Mouse (Mus musculus) right cerebral cortex, adult 18-20 months (tissue): ENCODE results near the gene Psmd1.
A peak's percentile ranks its signal among the peaks of the same experiment; 100 is the strongest.
"Not testable (repeated sequence)": the region's sequence is repeated elsewhere in the genome, so short reads cannot be mapped to it uniquely, and the experiment has no call there.

ENCODE experiments used
- DNase-seq: peaks from one replicate; pipeline ENCODE4 v3.0.0; 2022; ENCODE audit warnings: mixed read lengths

The Psmd1 gene

DNA sequence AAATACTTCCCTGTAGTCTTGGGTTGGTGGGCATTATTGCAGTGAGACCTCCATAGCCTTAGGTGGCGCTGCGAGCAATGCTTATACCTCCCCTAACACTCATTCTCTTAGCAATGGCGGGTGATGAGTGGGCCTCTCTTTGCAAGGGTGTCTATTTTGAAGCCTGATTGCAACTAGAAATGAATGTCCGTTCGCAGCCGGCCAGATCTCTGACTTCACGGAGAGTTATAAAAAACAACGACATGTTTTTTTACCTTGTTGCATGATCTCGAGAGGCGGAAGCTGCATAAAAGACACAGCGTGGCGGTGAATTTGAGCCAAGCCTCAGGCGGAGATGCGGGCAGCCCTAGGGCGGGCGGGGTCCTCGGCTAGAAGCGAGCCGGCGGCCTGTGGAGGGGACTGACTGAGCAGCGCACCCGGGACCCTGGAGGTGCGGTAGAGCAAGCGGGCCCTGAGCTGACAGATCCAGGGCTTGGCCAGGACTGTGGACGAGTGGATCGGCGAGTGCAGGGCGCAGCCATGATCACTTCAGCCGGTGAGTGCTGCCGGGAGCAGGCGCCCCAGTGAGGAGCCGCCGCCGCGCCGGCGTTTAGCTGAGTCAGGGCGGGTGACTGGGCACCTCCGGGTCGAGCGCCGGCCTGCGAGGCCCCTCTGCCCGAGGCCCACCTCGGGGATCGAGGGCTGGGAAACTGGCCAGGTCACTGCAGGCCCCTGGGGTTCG is at the start of gene Psmd1:
Psmd1 (plus strand) TSS at position 117 of the 721 bp plus-strand sequence.
- DNase-seq: peak; percentile 87

DNA sequence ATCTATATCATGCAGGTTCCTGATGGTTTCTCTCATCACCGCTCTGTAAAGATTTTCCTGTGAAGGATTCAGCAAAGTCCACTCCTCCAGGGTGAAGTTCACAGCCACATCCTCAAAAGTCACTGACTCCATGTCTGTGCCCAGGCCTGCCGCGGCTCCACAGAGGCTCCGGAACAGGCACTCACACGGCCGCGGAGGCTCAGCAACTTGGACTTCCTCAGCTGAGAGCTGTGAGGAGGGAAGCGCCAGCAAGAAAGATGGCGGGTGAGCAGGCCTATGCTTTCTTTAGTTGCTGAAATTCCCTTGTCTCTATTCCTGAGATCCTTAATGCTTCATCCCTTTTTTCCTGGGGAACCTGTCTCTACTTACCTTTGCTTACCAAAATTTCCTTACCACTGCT is 48.4 kb upstream of the Psmd1 start:
- DNase-seq: not testable (repeated sequence)

DNA sequence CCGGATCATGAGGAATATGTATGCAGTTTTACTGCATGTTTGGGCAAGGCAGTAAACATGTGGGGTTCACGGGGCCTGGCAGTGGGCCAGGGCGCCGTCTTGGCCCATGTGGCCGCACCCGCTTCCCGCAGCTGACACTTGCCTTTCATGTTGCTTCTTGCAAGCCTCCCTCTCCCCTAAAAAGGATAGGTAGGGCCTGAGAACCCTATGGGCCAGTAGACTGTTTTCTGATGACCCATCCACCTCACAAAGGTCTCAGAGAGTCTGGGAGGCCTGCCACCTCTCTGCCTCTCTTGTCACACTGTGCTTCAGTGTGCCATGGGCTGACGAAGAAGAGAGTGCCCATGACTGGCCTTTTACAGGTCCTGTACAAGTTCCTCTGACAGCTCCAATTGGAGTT is 47.7 kb upstream of the Psmd1 start, which contains the start of gene Spata3:
Spata3 (plus strand) TSS at position 301 of the 400 bp plus-strand sequence.
- DNase-seq: no peak

DNA sequence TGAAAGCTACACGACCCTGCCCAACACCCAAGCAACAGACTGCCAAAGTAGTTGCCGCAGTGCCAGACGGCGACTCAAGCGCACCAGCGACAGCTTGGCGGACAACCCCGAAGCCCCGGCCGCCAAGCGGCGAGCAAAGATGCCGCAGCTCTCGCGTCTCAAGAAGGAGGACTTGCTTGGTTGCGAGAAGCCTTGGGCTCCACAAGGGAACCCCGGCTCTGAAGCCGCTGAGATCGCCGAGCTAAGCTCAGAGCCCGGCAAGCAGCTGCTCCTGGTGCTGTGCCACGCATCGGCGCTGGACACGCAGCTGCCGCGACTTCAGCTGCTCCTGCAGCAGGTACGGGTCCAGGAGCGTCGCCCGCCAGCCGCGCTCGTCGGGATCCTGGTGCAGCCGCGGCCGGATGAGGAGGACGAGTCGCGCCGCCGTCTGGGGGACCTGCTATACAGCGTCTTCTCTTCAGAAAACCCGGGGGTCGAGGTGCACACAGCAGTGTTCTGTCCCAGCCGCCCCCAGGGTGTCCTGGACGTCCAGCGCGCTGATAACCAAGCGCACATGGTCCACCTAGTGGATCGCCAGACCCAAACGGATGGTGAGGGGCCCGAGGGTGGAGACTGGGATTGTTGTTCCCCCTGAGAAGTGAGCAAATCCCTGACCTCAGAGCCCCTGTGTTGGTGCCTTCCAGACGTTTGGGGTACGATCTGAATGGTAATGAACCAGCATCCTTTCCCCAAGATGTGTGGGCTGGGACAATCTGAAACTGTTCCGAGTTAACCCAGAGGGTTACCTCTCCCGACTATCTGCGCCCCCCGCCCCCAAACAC is 45.7 kb upstream of the Psmd1 start:
- DNase-seq: peak; percentile 72

DNA sequence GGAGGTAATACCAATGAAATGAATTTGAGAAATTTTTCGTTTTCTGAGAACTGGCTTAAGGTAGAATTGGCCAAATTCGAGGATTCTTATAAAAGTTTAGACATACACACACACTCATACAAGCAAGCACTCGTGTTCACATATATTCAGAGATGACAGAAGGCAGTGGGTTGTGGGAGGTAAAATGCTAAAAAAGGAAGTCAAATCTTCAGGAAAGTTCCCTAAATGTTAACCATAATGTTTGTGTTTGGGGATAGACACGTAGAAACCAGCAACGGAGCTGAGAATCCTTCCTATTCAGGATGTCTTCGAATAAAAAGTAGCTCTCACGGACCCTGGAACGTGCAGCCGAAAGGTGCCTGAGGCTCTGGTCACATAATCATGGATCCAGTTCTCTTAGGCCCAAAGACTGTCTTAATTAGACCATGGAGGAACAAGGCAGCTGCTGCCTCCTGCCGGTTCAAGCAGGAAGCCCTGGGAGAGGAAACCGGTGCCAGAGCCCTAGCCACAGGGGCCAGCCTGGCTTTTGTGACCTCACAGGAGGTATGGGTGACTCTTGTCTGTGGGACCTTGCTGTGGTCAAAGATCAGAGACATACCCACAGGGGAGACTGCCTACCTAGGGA is 42.7 kb upstream of the Psmd1 start:
- peak; percentile 26 for DNase-seq

DNA sequence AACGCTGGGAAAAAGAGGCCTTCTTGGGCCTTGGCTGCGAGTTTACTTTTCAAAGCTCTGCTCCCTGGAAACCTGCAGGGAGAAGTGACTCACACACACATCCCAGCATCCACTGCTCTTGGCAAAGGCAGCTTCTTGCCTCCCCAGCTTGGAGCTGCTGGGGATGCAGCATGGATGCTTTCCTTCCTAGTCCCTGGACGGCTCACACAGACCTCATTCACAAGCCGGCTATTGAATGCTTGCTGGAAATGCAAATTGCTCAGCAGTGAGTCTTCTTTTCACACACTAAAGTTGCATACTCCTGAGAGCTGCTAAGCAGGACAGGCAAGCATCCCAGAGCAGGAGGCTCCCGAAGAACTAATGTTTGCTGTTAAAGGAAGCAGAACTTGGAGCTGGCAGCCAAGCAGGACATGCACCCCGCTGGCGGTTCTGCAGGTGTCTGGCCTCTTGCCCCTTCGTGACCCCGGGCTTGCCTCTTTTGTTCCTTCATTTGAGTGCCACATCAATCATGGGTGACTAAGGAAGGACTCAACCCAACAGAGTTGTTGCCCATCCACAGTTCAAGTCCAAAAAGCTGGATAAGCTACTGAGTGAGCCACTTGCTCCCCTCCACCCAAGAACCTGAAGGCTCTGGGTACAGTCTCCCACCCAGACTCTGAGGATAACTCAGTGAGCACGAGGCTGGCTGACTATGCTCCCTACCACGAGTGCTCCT is 31.8 kb upstream of the Psmd1 start:
- peak; percentile 85 for DNase-seq

DNA sequence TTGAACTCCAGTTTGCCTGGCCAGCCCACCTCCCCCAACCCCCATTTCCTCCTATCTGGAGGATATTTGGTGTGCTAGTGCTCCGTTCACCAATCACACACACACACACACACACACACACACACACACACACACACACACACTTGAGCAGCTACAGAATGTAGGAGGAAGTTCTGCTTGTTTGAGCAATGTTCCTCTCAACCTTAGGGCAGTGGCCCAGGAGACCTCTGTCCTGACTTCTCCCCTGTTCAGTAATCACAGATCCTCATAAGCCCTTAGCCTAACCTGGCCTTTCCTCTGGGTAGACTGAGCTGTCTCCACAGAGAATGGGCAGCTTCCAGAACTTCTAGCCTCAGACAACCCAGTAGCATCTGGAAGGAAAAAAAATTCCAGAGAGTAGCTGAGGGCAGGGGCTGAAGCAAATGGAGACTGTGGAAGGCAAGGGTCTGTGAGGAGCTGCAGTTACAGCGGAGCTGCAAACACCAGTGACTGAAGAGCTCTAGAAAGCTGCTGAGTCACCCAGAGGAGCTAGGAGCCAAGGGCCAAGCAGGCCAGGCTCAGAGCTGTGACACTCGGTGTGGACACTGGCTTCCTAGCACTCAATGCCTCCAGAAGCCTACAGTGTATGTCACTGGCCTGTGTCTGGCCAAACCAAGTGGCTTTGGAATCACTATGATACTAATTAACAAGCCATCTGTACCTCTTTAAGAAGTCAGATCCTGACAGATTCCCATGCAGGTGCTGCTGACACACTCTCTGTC is 25.8 kb upstream of the Psmd1 start:
- no peak for DNase-seq

DNA sequence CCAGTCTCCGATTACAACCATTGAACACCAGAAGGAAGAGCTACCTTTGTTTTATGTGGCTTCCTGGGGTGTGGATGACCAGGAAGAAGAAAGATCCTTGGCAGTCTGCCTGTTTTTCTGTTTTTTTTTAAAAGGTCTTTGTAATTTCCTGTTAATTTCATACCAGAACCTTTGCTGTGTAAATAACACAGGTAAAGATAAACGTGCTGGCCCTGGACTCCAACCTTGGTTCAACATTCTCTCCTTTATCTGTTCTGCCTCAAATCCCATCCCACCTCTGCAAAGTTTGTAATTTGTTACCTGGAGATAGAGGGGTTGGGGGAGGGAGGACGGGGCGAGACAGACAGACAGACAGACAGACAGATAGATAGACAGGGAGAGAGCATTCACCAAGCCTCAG is 24.1 kb upstream of the Psmd1 start:
- DNase-seq: no peak

DNA sequence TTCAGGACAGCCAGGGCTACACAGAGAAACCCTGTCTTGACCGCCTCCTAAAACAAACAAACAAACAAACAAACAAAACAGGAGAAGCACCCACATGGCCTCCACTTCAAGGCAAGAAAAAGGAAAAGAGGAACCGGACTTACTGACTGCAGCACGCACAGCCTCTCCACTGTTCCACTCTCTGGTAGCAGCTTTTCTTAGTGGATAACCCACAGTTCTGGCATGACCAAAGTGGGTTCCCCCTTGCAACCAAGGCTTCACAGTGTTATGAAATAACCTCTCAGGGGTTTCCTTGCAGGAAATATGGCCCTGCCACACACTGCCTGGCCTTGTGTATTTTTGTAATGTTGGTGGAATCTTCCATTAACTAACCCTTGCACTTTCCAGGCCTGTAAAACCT is 23.4 kb upstream of the Psmd1 start:
- no peak for DNase-seq

DNA sequence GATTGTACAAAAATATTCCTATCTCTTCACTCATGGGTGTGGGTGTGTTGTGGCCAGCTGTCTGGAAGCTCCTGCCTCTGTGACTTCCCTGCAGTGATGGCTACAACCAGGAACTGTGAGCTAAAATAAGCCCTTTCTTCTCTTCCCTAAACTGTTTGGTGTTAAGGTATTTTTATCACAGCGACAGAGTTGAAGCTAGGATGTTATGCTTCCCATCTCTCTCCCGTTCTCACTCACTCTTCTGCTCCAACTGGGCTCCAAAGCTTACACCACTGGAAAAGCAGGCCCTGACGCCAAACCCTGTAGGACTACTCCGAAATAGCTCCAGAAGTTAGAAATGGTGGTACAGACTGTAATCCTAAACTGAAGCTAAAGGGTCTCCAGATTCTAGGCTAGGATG is 19.1 kb upstream of the Psmd1 start:
- DNase-seq: no peak

DNA sequence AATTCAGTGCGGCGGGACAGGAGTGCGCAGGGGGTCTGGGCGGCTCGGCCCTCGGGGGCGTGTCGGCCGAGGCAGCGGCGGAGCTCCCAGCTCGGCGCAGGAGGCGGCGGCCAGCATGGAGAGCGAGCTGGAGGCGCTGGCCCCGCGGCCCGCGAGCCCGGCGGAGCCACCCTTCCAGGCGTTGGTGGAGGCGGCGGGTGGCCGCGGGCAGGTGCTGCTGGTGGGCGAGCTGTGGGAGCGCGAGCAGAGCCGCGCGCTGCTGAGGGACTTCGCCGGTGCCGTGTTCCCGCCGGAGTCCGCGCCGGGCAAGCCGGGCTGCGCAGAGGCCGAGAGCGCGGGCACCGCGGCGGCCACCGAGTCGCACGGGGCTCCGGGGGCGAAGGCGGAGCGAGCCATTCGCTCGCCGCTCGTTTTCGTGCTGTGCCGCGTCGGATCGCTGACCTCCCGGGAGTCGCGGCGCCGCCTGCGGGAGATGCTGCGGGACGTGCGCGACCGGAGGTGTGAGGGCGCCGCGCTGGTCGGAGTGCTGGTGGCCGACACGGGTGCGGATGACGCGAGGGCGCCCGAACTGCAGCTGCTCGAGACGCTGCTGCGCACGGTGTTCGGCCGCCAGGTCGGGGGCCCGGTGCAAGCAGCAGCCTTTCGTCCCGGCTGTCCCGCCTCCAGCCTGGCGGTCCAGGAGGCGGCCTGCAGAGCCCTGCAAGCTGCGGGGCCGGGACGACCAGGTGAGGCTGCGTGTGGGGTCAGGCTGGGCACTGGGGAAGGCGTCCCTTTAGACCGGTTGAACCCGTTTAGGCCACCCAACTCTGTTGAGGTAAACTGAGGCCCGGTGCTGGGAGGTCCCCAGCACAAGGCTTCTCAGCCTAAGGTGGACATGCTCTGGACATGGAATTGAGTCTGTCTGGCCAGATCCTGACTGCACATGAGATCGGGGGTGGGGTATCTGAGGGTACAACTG is 18.1 kb upstream of the Psmd1 start, which contains the start of gene 2810459M11Rik:
2810459M11Rik (plus strand) TSS at position 16 of the 958 bp plus-strand sequence.
- peak; percentile 53 for DNase-seq

DNA sequence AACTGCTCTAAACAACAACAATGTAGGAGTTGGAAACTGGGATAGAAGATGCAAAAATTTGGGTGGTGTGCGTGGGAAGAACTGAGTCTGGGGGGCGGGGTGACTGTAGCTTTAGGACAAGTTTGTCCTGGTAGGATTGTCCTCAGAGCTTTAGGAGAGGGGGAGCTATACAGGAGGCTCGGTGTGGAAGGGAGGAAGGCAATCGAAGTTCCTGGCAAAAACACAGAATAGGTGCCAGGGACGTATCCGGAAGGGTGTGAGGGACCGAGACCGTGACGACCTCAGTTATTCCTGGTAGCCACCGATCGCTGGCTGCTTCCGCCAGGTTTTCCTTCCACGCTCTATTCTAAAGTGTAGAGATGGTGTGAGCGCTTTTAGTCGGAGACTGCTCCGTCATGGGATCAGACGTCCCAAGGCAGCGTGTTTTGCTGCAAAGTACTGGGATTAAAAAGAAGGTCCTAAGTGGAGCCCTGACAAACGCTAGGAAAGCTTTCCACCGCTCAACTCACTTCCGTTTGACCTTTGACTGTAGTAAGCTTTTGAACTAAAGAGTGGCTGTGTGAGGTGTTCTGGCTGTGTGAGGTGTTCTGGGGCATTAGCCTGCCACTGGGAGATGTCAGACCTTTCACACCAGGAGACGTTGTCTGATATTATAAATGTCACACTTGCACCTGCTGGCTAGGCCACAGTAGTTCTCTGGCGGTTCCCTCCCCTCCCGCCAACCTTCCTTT is 17.2 kb upstream of the Psmd1 start:
- no peak for DNase-seq

DNA sequence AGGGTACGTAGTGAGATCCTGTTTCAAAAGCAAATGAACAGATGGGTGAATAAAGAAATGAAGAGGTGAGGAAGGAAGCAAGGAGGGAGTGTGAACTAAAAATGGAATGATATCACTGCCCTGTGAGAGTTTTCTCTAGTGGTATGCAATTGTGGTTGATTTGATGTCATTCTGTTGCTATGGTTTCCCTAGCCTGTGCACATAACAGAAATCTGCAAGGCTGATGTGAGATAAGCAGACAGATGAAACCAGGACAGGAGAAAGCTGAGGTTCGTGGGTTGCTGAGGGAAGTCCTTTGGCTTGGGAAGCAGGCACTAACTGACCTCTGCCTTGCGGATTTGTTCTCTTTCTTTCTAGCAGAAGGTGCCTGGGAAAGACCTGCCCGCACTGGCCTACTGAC is 16.0 kb upstream of the Psmd1 start:
- DNase-seq: no peak

DNA sequence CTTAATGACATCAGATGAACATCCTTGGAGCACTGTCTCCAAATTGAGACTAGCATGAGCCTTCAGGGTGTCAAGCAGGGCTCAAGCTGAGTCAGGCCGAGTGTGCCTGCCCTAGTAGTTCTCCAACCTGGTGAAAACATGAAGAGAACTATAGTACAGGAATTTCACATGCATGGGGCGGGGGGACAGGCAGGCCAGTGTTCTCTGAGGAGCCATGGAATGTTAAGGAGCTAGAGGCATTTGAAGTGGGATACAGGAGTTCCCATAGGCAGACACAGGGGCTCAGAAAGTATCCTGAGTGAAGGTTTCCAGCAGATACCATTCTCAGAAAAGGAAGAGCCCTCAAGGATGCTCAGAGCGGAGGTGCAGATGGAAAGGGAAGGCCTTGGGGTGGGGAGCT is 15.4 kb upstream of the Psmd1 start:
- DNase-seq: no peak

DNA sequence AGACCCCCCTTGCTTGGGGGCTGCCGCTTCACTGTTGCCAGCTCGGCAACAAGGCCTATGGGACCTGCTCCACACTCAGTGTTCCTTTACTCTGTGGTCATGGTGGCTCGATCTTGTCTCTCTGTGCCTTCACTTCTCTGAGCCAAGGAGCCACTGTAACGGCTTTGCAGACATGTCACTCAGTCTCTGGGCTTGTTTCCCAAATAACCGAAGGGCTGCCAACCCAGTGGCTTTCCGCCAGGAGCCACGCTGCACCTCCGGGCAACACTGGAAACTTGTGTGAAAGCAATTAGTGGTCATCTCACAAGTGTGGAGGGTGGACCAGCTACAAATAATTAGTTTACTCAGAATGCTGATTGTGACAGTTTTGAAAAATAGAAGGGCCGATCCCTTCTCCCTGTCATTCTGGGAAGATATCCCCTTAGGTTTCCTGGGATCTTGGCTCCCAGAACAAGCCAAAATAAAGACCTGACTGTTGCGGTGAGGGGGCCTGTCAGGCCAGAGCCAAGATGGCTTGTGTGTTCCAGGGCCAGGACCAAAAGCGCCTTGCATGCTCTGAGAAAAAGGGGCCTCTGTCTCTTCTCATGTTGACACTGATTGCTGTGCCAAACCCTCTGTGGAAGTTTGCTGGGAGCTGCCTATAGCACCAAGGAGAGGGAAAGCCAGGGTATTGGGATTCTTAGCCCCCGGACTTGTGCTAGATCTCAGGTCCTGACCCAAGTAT is 10.8 kb upstream of the Psmd1 start:
- peak; percentile 48 for DNase-seq

DNA sequence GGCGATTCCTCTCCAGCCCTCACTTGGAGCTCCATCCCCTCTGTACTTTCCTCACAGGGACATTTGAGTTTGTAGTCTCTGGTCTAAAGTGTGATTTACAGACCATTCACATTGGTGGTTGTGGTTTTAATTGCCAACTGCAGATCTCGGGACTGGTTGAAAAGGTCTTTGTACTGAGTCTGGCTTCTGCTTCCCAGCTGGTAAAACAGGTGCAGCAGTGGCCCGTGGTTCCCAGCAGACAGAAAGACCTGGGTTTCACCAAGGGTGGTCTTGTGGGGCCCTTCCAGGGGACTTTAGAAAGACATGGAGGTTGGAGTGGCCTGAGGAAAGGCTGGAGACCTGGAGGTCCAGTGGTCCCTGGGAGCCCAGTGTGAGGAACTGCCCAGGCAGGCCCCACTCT is 9.2 kb upstream of the Psmd1 start:
- no peak for DNase-seq

DNA sequence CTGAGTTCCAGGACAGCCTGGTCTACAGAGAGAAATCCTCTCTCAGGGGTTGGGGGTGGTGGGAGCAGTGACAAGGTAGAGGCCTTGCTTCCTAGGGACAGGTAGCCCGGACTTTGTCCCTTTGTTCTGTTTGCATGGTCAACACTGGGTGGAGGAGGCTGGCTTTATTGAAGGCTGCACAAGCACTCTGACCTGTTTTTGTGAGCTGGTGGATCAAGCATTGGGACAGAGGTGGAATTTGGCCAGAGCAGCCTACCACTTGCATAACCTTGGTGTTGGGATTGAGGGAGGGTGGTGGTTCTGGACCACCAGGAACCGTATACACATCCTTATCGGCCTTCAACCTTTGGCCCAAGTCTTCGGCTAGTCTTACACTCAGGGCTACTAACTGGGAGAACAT is 7.9 kb upstream of the Psmd1 start:
- DNase-seq: no peak

DNA sequence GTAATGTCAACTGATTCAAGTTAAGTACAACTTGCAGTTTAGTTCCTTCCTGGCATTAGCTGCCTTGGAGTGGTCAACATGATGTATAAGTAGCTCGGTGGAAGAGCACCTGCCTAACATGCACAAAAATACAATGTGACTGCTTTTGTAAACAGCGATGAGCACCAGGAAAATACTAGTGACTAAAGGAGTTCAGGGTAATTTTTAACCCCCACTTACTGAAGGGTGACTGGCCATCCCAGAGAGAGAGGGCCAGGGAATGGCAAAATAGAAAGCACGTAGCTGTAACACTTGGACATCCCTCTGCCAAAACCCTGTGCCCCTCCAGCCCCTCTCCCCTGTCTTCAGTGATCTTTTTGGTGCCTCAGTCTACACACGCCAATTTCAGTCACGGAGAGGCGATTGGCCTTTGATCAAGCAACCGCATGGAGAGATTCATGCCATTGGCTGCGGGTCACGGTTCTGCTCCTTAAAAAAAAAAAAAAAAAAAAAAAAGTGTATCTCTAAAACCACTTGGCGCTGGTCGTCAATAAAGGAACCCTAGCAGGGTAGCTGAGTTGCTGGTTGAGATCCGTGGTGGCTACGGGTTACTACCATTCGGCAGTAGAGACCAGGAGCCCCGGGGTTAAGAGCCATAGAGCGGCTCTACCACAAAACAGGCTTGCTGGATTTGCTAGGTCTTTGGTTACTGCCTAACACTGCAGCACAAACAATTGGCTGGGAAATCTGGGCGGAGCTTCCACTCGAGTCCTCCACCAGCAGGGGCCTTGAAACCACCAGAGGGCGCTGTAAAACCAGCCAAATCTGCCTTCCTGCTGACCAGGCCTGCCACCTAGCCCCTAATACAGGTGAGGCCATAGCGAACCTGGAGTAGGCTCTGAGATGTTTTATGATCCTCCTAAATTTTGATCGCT is 5.1 kb upstream of the Psmd1 start:
- peak; percentile 94 for DNase-seq
